Mouse (Mus musculus) cerebellum, adult 2 months (tissue): ENCODE data around the gene Plcb4.

Experiments
- CTCF ChIP-seq: fragments of 200-500 bp; IDR thresholded peaks from 2 replicates; pipeline ENCODE4 v1.5.1; 2011; ENCODE audit warnings: low read depth, mild to moderate bottlenecking, control low read depth, low read length, moderate library complexity, borderline replicate concordance; ENCODE audit not compliant: insufficient read depth
- POLR2A ChIP-seq: fragments of 200-500 bp; IDR thresholded peaks from 2 replicates; pipeline ENCODE4 v1.6.1; 2011; ENCODE audit warnings: low read length, control low read depth, borderline replicate concordance; ENCODE audit not compliant: insufficient read depth

- TF ChIP-seq CTCF (no peak), POLR2A (no peak)
These were observed 207.6 kb downstream of the Plcb4 start for GRCm38 (mm10) chr2:135866421-135866820.
